Mouse (Mus musculus) myocyte (in vitro differentiated cells): ENCODE results near the gene Ddc.

Experiments used
- E2F4 ChIP-seq: IDR thresholded peaks from one replicate; pipeline ENCODE4 v1.6.1; 2011; ENCODE audit warnings: mild to moderate bottlenecking, control low read depth, moderate library complexity; ENCODE audit not compliant: insufficient read depth
- MAX ChIP-seq: IDR thresholded peaks from one replicate; pipeline ENCODE4 v1.6.1; 2011; ENCODE audit warnings: low read depth, mild to moderate bottlenecking, control low read depth
- MYOD1 ChIP-seq, 3 experiments: IDR thresholded peaks; one replicate each; pipeline ENCODE4 v1.6.1; 2011; ENCODE audit warnings: control low read depth in 2 of 3, low read depth in 2 of 3, mild to moderate bottlenecking in 2 of 3, moderate library complexity in 1 of 3; ENCODE audit not compliant: insufficient read length in 2 of 3, control insufficient read depth in 1 of 3
- POLR2A ChIP-seq: IDR thresholded peaks from one replicate; pipeline ENCODE4 v1.6.1; 2011; ENCODE audit warnings: low read depth, mild to moderate bottlenecking, control low read depth, moderate library complexity; ENCODE audit not compliant: insufficient read length
- POLR2AphosphoS2 ChIP-seq: IDR thresholded peaks from one replicate; pipeline ENCODE4 v1.6.1; 2011; ENCODE audit warnings: low read depth, control low read depth; ENCODE audit not compliant: insufficient read length
- REST ChIP-seq: IDR thresholded peaks from one replicate; pipeline ENCODE4 v1.6.1; 2011; ENCODE audit warnings: mild to moderate bottlenecking, control low read depth, moderate library complexity; ENCODE audit not compliant: insufficient read depth, insufficient read length
- SRF ChIP-seq: IDR thresholded peaks from one replicate; pipeline ENCODE4 v1.6.1; 2011; ENCODE audit warnings: low read depth; ENCODE audit not compliant: control insufficient read depth, insufficient read length
- TCF12 ChIP-seq: IDR thresholded peaks from one replicate; pipeline ENCODE4 v1.6.1; 2011; ENCODE audit warnings: mild to moderate bottlenecking, control low read depth; ENCODE audit not compliant: poor library complexity, insufficient read depth, severe bottlenecking
- TCF3 ChIP-seq: IDR thresholded peaks from one replicate; pipeline ENCODE4 v1.6.1; 2011; ENCODE audit warnings: low read depth, control low read depth; ENCODE audit not compliant: insufficient read length

GRCm38 (mm10) chr11:11833100-11833499, 64.8 kb downstream of the Ddc start:
- TF ChIP-seq POLR2A (no peak), TCF12 (no peak), MAX (no peak), POLR2AphosphoS2 (no peak), REST (no peak), MYOD1 (IDR thresholded peaks at IDR 0.05; ENCODE audit: control insufficient read depth in 1 of 3, insufficient read length in 2 of 3, low read depth in 2 of 3) (no peak), E2F4 (no peak), TCF3 (no peak), SRF (no peak)
